Mouse (Mus musculus) heart, embryonic 11.5 days (tissue): ENCODE data around the gene Tspan31. TPM values are rescaled to one million over a fixed set of nuclear protein-coding genes. Genes with fewer than 3 reads are reported as not detected.

Source experiments
- ATAC-seq: fragments of 200-750 bp; cut with Nextera tagmentation; replicated peaks from 2 replicates; pipeline ENCODE4 v1.8.0; 2017; ENCODE audit warnings: moderate library complexity; ENCODE audit not compliant: insufficient number of reproducible peaks, low FRiP score, low TSS enrichment
- H3K27ac ChIP-seq: fragments of 300-500 bp; sonication (generic); 2 replicates; pipeline ENCODE4 v1.5.1; 2014; ENCODE audit warnings: mild to moderate bottlenecking, low read depth, low read length
- H3K27me3 ChIP-seq: fragments of 300-500 bp; sonication (generic); 2 replicates; pipeline ENCODE4 v1.6.1; 2014; ENCODE audit warnings: mild to moderate bottlenecking, low read length, mixed read lengths; ENCODE audit not compliant: control insufficient read depth, insufficient read depth
- H3K36me3 ChIP-seq: fragments of 300-500 bp; sonication (generic); 2 replicates; pipeline ENCODE4 v1.6.1; 2014; ENCODE audit warnings: mild to moderate bottlenecking, low read length, moderate library complexity, mixed read lengths; ENCODE audit not compliant: control insufficient read depth, insufficient read depth
- H3K4me1 ChIP-seq: fragments of 300-500 bp; sonication (generic); 2 replicates; pipeline ENCODE4 v1.6.1; 2014; ENCODE audit warnings: low read length; ENCODE audit not compliant: control insufficient read depth, insufficient read depth
- H3K4me2 ChIP-seq: fragments of 300-500 bp; sonication (generic); 2 replicates; pipeline ENCODE4 v1.6.1; 2014; ENCODE audit warnings: mild to moderate bottlenecking, moderate library complexity
- H3K4me3 ChIP-seq: fragments of 300-500 bp; sonication (generic); 2 replicates; pipeline ENCODE4 v1.5.1; 2014; ENCODE audit warnings: low read depth, low read length
- H3K9ac ChIP-seq: fragments of 300-500 bp; sonication (generic); 2 replicates; pipeline ENCODE4 v1.6.1; 2014; ENCODE audit warnings: mild to moderate bottlenecking, low read depth, low read length, moderate library complexity
- H3K9me3 ChIP-seq: fragments of 300-500 bp; sonication (generic); replicated peaks from 2 replicates; pipeline ENCODE4 v1.6.1; 2016; ENCODE audit warnings: low read length; ENCODE audit not compliant: control insufficient read depth
- WGBS: fragments of 180-500 bp; shearing (Covaris S2); extraction: QIAGEN DNeasy Blood & Tissue Kit; methylation state at CpG from one replicate; pipeline ENCODE4 v1.1.7; 2014; ENCODE audit not compliant: insufficient replicate concordance; 5-methylcytosine and 5-hydroxymethylcytosine counted together
- polyA plus RNA-seq: library from polyadenylated mRNA; unstranded; fragments of >200 nt; fragmentation: Nextera tagmentation; extraction: Ambion mirVana; gene quantifications from 2 replicates; pipeline ENCODE4 v1.2.1, GENCODE M21; 2014

Gene Tspan31
- polyA plus RNA-seq, 1 experiment from 2014 or later: 115 TPM

GRCm38 (mm10) chr10:127059174-127059967, 10.7 kb downstream of the Tspan31 start:
- no peak for ATAC-seq
- no peak overlapping the region for H3K27ac ChIP-seq

GRCm38 (mm10) chr10:127058708-127059107, 11.4 kb downstream of the Tspan31 start:
- peak overlapping the region; percentile 100 for H3K4me2 ChIP-seq
- no peak overlapping the region for H3K9ac ChIP-seq
- no peaks in the 10 kb centered on the region for H3K36me3 ChIP-seq
- H3K27me3 ChIP-seq: peaks cover 45% of the 10 kb centered on the region
- H3K9me3 ChIP-seq: no peaks in the 10 kb centered on the region
- H3K27ac ChIP-seq: no peak overlapping the region
- 15% methylated on average over 8 of the region's 8 CpGs for WGBS
- no peak for ATAC-seq
- peaks cover 6% of the 10 kb centered on the region for H3K4me1 ChIP-seq
- peak overlapping the region; percentile 84 for H3K4me3 ChIP-seq

More at GRCm38 (mm10) chr10:127059174-127059967, 10.7 kb downstream of the Tspan31 start:
- peaks cover 6% of the 10 kb centered on the region for H3K4me1 ChIP-seq
- peak overlapping the region; percentile 84 for H3K4me3 ChIP-seq
- peaks cover 45% of the 10 kb centered on the region for H3K27me3 ChIP-seq
- H3K9me3 ChIP-seq: no peaks in the 10 kb centered on the region
- peak overlapping the region; percentile 72 for H3K9ac ChIP-seq
- H3K36me3 ChIP-seq: no peaks in the 10 kb centered on the region
- under 1% methylated on average over 43 of the region's 92 CpGs for WGBS
- H3K4me2 ChIP-seq: peak overlapping the region; percentile 100

GRCm38 (mm10) chr10:127058161-127058560, 11.9 kb downstream of the Tspan31 start:
- Histone ChIP-seq H3K36me3 (no peaks in the 10 kb centered on the region), H3K27ac (no peak overlapping the region), H3K4me3 (no peak overlapping the region), H3K27me3 (peaks cover 45% of the 10 kb centered on the region), H3K9ac (no peak overlapping the region), H3K9me3 (no peaks in the 10 kb centered on the region), H3K4me1 (peaks cover 6% of the 10 kb centered on the region), H3K4me2 (peak overlapping the region; percentile 100; the same call in 1 of the 2 replicates)
- no peak for ATAC-seq
- WGBS: 2% methylated on average over 9 of the region's 9 CpGs

- no peak overlapping the region for H3K4me2 ChIP-seq
- no peak overlapping the region for H3K9ac ChIP-seq
- WGBS: 77% methylated on average over 20 of the region's 20 CpGs
- no peak overlapping the region for H3K4me3 ChIP-seq
- no peak overlapping the region for H3K27ac ChIP-seq
- no peaks in the 10 kb centered on the region for H3K36me3 ChIP-seq
- ATAC-seq: no peak
- H3K9me3 ChIP-seq: no peaks in the 10 kb centered on the region
- H3K27me3 ChIP-seq: peaks cover 56% of the 10 kb centered on the region
- peaks cover 6% of the 10 kb centered on the region for H3K4me1 ChIP-seq
Measured at GRCm38 (mm10) chr10:127056490-127056889, 13.6 kb downstream of the Tspan31 start.

- Histone ChIP-seq H3K36me3 (no peaks in the 10 kb centered on the region), H3K27me3 (peaks cover 56% of the 10 kb centered on the region), H3K9ac (no peak overlapping the region), H3K4me2 (no peak overlapping the region), H3K4me1 (peaks cover 11% of the 10 kb centered on the region), H3K27ac (no peak overlapping the region), H3K4me3 (no peak overlapping the region), H3K9me3 (no peaks in the 10 kb centered on the region)
- ATAC-seq: no peak
- 79% methylated on average over 8 of the region's 8 CpGs for WGBS
Measured at GRCm38 (mm10) chr10:127055406-127055805, 14.7 kb downstream of the Tspan31 start.

GRCm38 (mm10) chr10:127054646-127055045, 15.4 kb downstream of the Tspan31 start:
- H3K36me3 ChIP-seq: no peaks in the 10 kb centered on the region
- no peaks in the 10 kb centered on the region for H3K9me3 ChIP-seq
- no peak overlapping the region for H3K4me2 ChIP-seq
- no peak for ATAC-seq
- no peak overlapping the region for H3K9ac ChIP-seq
- peaks cover 56% of the 10 kb centered on the region for H3K27me3 ChIP-seq
- H3K4me3 ChIP-seq: no peak overlapping the region
- H3K4me1 ChIP-seq: peaks cover 14% of the 10 kb centered on the region
- H3K27ac ChIP-seq: no peak overlapping the region
- 48% methylated on average over 4 of the region's 4 CpGs for WGBS

GRCm38 (mm10) chr10:127050119-127050474, 20.0 kb downstream of the Tspan31 start:
- Histone ChIP-seq H3K27me3 (peaks cover 58% of the 10 kb centered on the region), H3K4me3 (peak overlapping the region; percentile 10; the same call in 1 of the 2 replicates)

GRCm38 (mm10) chr10:127049395-127050118, 20.5 kb downstream of the Tspan31 start:
- peaks cover 58% of the 10 kb centered on the region for H3K27me3 ChIP-seq
- H3K4me1 ChIP-seq: peaks cover 18% of the 10 kb centered on the region
- 3% methylated on average over 29 of the region's 29 CpGs for WGBS
- peak overlapping the region; percentile 25 for H3K4me3 ChIP-seq
- H3K4me2 ChIP-seq: peak overlapping the region; percentile 34
- H3K9ac ChIP-seq: no peak overlapping the region
- H3K27ac ChIP-seq: no peak overlapping the region
- ATAC-seq: no peak
- peaks cover 3% of the 10 kb centered on the region; the same call in 1 of the 2 replicates for H3K36me3 ChIP-seq
- no peaks in the 10 kb centered on the region for H3K9me3 ChIP-seq

More at GRCm38 (mm10) chr10:127050119-127050474, 20.0 kb downstream of the Tspan31 start:
- no peaks in the 10 kb centered on the region; the same call in 1 of the 2 replicates for H3K36me3 ChIP-seq
- H3K9me3 ChIP-seq: no peaks in the 10 kb centered on the region
- WGBS: 16% methylated on average over 10 of the region's 10 CpGs
- no peak overlapping the region for H3K9ac ChIP-seq
- ATAC-seq: no peak
- no peak overlapping the region for H3K27ac ChIP-seq
- no peak overlapping the region; the same call in 1 of the 2 replicates for H3K4me2 ChIP-seq
- peaks cover 18% of the 10 kb centered on the region for H3K4me1 ChIP-seq
